Mouse (Mus musculus): ENCODE data around the gene Scarf1. TPM values are rescaled to one million over a fixed set of nuclear protein-coding genes. Genes with fewer than 3 reads are reported as not detected.

Gene Scarf1
- polyA plus RNA-seq, 1 experiment from 2014 or later: 1.8 TPM

DNA sequence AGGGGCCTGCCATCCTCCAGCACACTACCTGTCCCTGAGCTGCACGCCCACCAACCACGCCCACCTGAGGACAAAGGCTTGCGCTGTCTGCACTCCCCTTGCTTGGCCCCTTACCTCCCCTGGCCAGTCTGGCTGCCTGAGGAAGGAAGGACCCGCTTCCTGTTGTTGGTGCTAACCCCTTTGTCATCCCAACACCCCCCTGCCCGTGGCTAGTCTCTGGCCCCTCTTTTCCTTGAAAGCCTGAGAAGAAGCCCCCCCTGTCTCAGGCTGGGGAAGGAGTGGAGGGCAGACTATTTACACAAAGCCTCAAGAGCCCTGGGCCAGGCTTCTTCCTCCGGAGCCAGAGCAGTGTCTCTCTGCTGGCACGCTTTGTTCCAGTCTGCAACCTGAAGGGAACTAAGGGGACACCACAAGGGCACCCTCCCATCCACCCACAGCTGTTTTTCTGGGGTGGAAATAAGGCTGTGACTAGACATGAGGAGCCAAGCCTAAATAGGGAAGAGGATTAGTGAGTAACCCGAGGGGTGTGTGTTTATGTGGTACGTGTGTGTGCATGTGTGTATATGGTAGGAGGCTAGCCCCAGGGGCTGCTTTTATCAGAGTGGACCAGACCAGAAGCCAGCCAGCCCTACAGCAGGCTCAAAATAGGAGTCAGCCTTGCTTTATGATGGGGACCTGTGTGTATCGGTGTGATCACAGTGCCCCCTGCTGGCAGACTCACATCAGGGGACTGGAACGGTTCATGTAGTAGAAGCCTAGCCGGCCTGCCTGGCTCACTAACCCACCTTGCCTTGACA, 59.7 kb downstream of the Scarf1 start:
- Histone ChIP-seq H3K9ac (replicated peaks; ENCODE audit: low read depth, low read length) (peak overlapping the region; percentile 29), H3K4me3 (ENCODE audit: low read depth, low read length) (no peak overlapping the region), H3K9me3 (ENCODE audit: control insufficient read depth, low read length) (no peaks in the 10 kb centered on the region), H3K27me3 (ENCODE audit: control insufficient read depth, insufficient read depth, low read length) (no peaks in the 10 kb centered on the region), H3K27ac (ENCODE audit: low read depth, low read length) (peak overlapping the region; percentile 58), H3K4me1 (ENCODE audit: control insufficient read depth, insufficient read depth, low read length) (peaks cover 13% of the 10 kb centered on the region), H3K4me2 (ENCODE audit: low read depth, low read length) (no peak overlapping the region), H3K36me3 (ENCODE audit: control insufficient read depth, insufficient read depth, low read length) (peaks cover 12% of the 10 kb centered on the region; the same call in 1 of the 2 replicates)
- WGBS: 8% methylated on average over 12 of the region's 12 CpGs
- peak; percentile 88 for ATAC-seq (ENCODE audit: low read depth)

DNA sequence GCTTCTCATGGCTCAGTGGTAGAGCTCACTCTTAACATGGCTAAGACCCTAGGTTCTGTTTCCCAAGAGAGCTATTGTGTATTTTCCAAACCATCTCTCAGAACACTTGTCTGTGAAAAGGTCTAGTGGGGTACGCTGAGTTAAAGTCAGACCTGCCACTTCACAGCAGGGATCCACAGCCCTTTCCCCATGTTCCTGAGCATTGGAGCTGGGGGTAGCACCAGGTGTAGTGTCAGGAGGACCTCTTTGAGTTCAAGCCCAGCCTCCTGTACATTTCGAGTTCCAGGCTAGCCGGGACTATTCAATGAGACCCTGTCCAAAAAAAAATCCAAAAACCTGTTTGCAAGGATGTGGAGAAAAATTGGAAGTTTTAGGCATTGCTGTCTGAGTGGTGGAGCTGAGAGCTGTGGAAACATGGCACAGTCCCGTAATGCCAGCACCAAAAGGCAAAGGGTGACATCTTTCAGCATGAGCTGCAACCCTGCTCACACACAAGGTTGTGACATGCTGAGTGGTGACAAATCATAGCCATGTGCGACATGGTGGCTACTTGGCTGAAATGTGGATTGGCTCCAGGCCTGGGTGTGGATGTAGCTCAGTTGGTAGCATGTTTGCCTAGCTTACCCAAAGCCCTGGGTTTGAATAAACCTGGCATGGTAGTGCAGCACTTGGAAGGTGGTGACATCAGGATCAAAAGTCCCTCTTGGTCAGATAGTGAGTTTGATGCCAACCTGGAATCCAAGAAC, 61.2 kb downstream of the Scarf1 start:
- WGBS: 80% methylated on average over 5 of the region's 5 CpGs
- H3K27me3 ChIP-seq (ENCODE audit: control insufficient read depth, insufficient read depth, low read length): no peaks in the 10 kb centered on the region
- no peak overlapping the region for H3K4me2 ChIP-seq (ENCODE audit: low read depth, low read length)
- peaks cover 13% of the 10 kb centered on the region for H3K4me1 ChIP-seq (ENCODE audit: control insufficient read depth, insufficient read depth, low read length)
- H3K27ac ChIP-seq (ENCODE audit: low read depth, low read length): no peak overlapping the region
- no peak overlapping the region for H3K9ac ChIP-seq (replicated peaks; ENCODE audit: low read depth, low read length)
- ATAC-seq (ENCODE audit: low read depth): no peak
- H3K4me3 ChIP-seq (ENCODE audit: low read depth, low read length): no peak overlapping the region
- H3K9me3 ChIP-seq (ENCODE audit: control insufficient read depth, low read length): no peaks in the 10 kb centered on the region
- H3K36me3 ChIP-seq (ENCODE audit: control insufficient read depth, insufficient read depth, low read length): no peaks in the 10 kb centered on the region

- no peak overlapping the region for H3K9ac ChIP-seq (replicated peaks; ENCODE audit: low read depth, low read length)
- H3K4me3 ChIP-seq (ENCODE audit: low read depth, low read length): no peak overlapping the region
- H3K4me1 ChIP-seq (ENCODE audit: control insufficient read depth, insufficient read depth, low read length): peaks cover 13% of the 10 kb centered on the region
- no peak for ATAC-seq (ENCODE audit: low read depth)
- no peak overlapping the region for H3K27ac ChIP-seq (ENCODE audit: low read depth, low read length)
- H3K9me3 ChIP-seq (ENCODE audit: control insufficient read depth, low read length): no peaks in the 10 kb centered on the region
- H3K36me3 ChIP-seq (ENCODE audit: control insufficient read depth, insufficient read depth, low read length): no peaks in the 10 kb centered on the region
- no peaks in the 10 kb centered on the region for H3K27me3 ChIP-seq (ENCODE audit: control insufficient read depth, insufficient read depth, low read length)
- 75% methylated on average over 9 of the region's 9 CpGs for WGBS
- H3K4me2 ChIP-seq (ENCODE audit: low read depth, low read length): no peak overlapping the region
Observed at GRCm38 (mm10) chr11:75575560-75576123, 62.3 kb downstream of the Scarf1 start.

MicroRNAs within 50 kb of the gene (microRNA counts, 519-probe panel; counts per million panel counts)
- microRNA mmu-miR-22: 5,355 counts per million, percentile 76 among the panel's probes with 10 or more counts

Small RNAs within 50 kb of the gene (microRNA-seq; reads per million reads assigned to microRNA genes)
- 4,196 reads per million, percentile 90 among the genes with 10 or more reads in this experiment for gene Mir22
- gene Mir3971: not detected

Other genes with a start within 250 kb of the Scarf1 start
- 41.4 and 46.5 TPM in 2 replicates for gene Rpa1, start 165.2 kb upstream of the Scarf1 start, polyA plus RNA-seq (2014; fragmentation: Nextera tagmentation; extraction: Ambion mirVana)
- gene Smyd4, start 165.1 kb upstream of the Scarf1 start, polyA plus RNA-seq (2014; fragmentation: Nextera tagmentation; extraction: Ambion mirVana): 15.3 and 17.7 TPM in 2 replicates
- 5.1 and 80.9 TPM in 2 replicates for gene Serpinf1, start 90.8 kb upstream of the Scarf1 start, polyA plus RNA-seq (2014; fragmentation: Nextera tagmentation; extraction: Ambion mirVana)
- gene Serpinf2, start 73.9 kb upstream of the Scarf1 start, polyA plus RNA-seq (2014; fragmentation: Nextera tagmentation; extraction: Ambion mirVana): 0.27 TPM in 2 replicates
- 6.3 and 7.4 TPM in 2 replicates for gene Wdr81, start 58.8 kb upstream of the Scarf1 start, polyA plus RNA-seq (2014; fragmentation: Nextera tagmentation; extraction: Ambion mirVana)
- 1.8 and 4.0 TPM in 2 replicates for gene Tlcd2, start 51.8 kb upstream of the Scarf1 start, polyA plus RNA-seq (2014; fragmentation: Nextera tagmentation; extraction: Ambion mirVana)
- gene Prpf8, start 26.7 kb upstream of the Scarf1 start, polyA plus RNA-seq (2014; fragmentation: Nextera tagmentation; extraction: Ambion mirVana): 65.0 and 82.8 TPM in 2 replicates
- gene Rilp, start 3.4 kb upstream of the Scarf1 start, polyA plus RNA-seq (2014; fragmentation: Nextera tagmentation; extraction: Ambion mirVana): 2.8 and 3.5 TPM in 2 replicates
- gene Slc43a2, start 18.2 kb downstream of the Scarf1 start, polyA plus RNA-seq (2014; fragmentation: Nextera tagmentation; extraction: Ambion mirVana): 15.5 and 17.0 TPM in 2 replicates
- 128 TPM in 2 replicates for gene Pitpna, start 74.6 kb downstream of the Scarf1 start, polyA plus RNA-seq (2014; fragmentation: Nextera tagmentation; extraction: Ambion mirVana)
- 50.0 and 57.4 TPM in 2 replicates for gene Inpp5k, start 117.4 kb downstream of the Scarf1 start, polyA plus RNA-seq (2014; fragmentation: Nextera tagmentation; extraction: Ambion mirVana)
- gene Myo1c, start 137.0 kb downstream of the Scarf1 start, polyA plus RNA-seq (2014; fragmentation: Nextera tagmentation; extraction: Ambion mirVana): 5.2 and 9.7 TPM in 2 replicates
- gene Crk, start 165.7 kb downstream of the Scarf1 start, polyA plus RNA-seq (2014; fragmentation: Nextera tagmentation; extraction: Ambion mirVana): 96.5 and 120 TPM in 2 replicates
- gene Ywhae, start 219.3 kb downstream of the Scarf1 start, polyA plus RNA-seq (2014; fragmentation: Nextera tagmentation; extraction: Ambion mirVana): 1,519 and 1,581 TPM in 2 replicates